Mouse (Mus musculus) heart, embryonic 16.5 days (tissue): ENCODE results near the gene Add3. TPM values are rescaled to one million over a fixed set of nuclear protein-coding genes. Genes with fewer than 3 reads are reported as not detected.

Experiments used
- ATAC-seq: fragments of 200-750 bp; cut with Nextera tagmentation; replicated peaks from 2 replicates; pipeline ENCODE4 v1.8.0; 2017; ENCODE audit warnings: moderate number of reproducible peaks; ENCODE audit not compliant: insufficient read depth, low FRiP score; ENCODE audit errors: extremely low read depth
- H3K27ac ChIP-seq: fragments of 300-500 bp; sonication (generic); 2 replicates; pipeline ENCODE4 v1.5.1; 2014; ENCODE audit warnings: mild to moderate bottlenecking, low read length, control low read depth, moderate library complexity
- H3K27me3 ChIP-seq: fragments of 300-500 bp; sonication (generic); 2 replicates; pipeline ENCODE4 v1.6.1; 2014; ENCODE audit warnings: low read length, mixed read lengths; ENCODE audit not compliant: control insufficient read depth, insufficient read depth
- H3K36me3 ChIP-seq: fragments of 300-500 bp; sonication (generic); 2 replicates; pipeline ENCODE4 v1.6.1; 2014; ENCODE audit not compliant: control insufficient read depth, insufficient read depth
- H3K4me1 ChIP-seq: fragments of 300-500 bp; sonication (generic); 2 replicates; pipeline ENCODE4 v1.6.1; 2014; ENCODE audit warnings: low read length, mixed read lengths; ENCODE audit not compliant: control insufficient read depth, insufficient read depth
- H3K4me2 ChIP-seq: fragments of 300-500 bp; sonication (generic); 2 replicates; pipeline ENCODE4 v1.6.1; 2014; ENCODE audit warnings: low read depth, mild to moderate bottlenecking, control low read depth, low read length
- H3K4me3 ChIP-seq: fragments of 300-500 bp; sonication (generic); 2 replicates; pipeline ENCODE4 v1.5.1; 2014; ENCODE audit warnings: mild to moderate bottlenecking, control low read depth, low read length
- H3K9ac ChIP-seq: fragments of 300-500 bp; sonication (generic); 2 replicates; pipeline ENCODE4 v1.6.1; 2014; ENCODE audit warnings: low read length, control low read depth
- H3K9me3 ChIP-seq: fragments of 300-500 bp; sonication (generic); replicated peaks from 2 replicates; pipeline ENCODE4 v1.6.1; 2016; ENCODE audit warnings: low read length; ENCODE audit not compliant: control insufficient read depth
- WGBS: fragments of 180-500 bp; shearing (Covaris S2); extraction: QIAGEN DNeasy Blood & Tissue Kit; methylation state at CpG from one replicate; pipeline ENCODE4 v1.1.7; 2014; 5-methylcytosine and 5-hydroxymethylcytosine counted together
- polyA plus RNA-seq: library from polyadenylated mRNA; unstranded; fragments of >200 nt; fragmentation: Nextera tagmentation; extraction: Ambion mirVana; gene quantifications from 2 replicates; pipeline ENCODE4 v1.2.1, GENCODE M21; 2015

Add3 gene
- polyA plus RNA-seq, 1 experiment from 2014 or later = 107 TPM

GRCm38 (mm10) chr19:53273781-53274428 is 133.7 kb downstream of the Add3 start:
- Histone ChIP-seq H3K4me1 (peaks cover 10% of the 10 kb centered on the region), H3K27me3 (no peaks in the 10 kb centered on the region), H3K4me3 (no peak overlapping the region), H3K9me3 (no peaks in the 10 kb centered on the region), H3K4me2 (no peak overlapping the region), H3K36me3 (no peaks in the 10 kb centered on the region), H3K27ac (no peak overlapping the region), H3K9ac (no peak overlapping the region)
- ATAC-seq = no peak
- 84% methylated on average over 23 of the region's 23 CpGs for WGBS

- ATAC-seq = no peak
- Histone ChIP-seq H3K4me3 (no peak overlapping the region), H3K36me3 (no peaks in the 10 kb centered on the region), H3K9ac (no peak overlapping the region), H3K9me3 (no peaks in the 10 kb centered on the region), H3K27me3 (no peaks in the 10 kb centered on the region), H3K4me1 (peaks cover 10% of the 10 kb centered on the region), H3K27ac (no peak overlapping the region), H3K4me2 (no peak overlapping the region)
- 28% methylated on average over 3 of the region's 3 CpGs for WGBS
Observed at GRCm38 (mm10) chr19:53275204-53275603, 135.0 kb downstream of the Add3 start.

- Histone ChIP-seq H3K4me3 (peak overlapping the region; percentile 8; the same call in 1 of the 2 replicates), H3K9ac (peak overlapping the region; percentile 35; the same call in 1 of the 2 replicates), H3K27me3 (no peaks in the 10 kb centered on the region), H3K27ac (no peak overlapping the region), H3K4me1 (peaks cover 10% of the 10 kb centered on the region), H3K36me3 (no peaks in the 10 kb centered on the region), H3K9me3 (no peaks in the 10 kb centered on the region), H3K4me2 (peak overlapping the region; percentile 50)
- 34% methylated on average over 19 of the region's 19 CpGs for WGBS
- ATAC-seq = no peak
Observed at GRCm38 (mm10) chr19:53276902-53277707, 136.9 kb downstream of the Add3 start.

- no peak overlapping the region for H3K27ac ChIP-seq
- H3K4me3 ChIP-seq = no peak overlapping the region
- ATAC-seq = no peak
- H3K27me3 ChIP-seq = no peaks in the 10 kb centered on the region
- peaks cover 10% of the 10 kb centered on the region for H3K4me1 ChIP-seq
- H3K9ac ChIP-seq = no peak overlapping the region
- H3K4me2 ChIP-seq = no peak overlapping the region
- no peaks in the 10 kb centered on the region for H3K9me3 ChIP-seq
- WGBS = 65% methylated on average over 19 of the region's 19 CpGs
- H3K36me3 ChIP-seq = no peaks in the 10 kb centered on the region
Observed at GRCm38 (mm10) chr19:53278491-53279415, 138.5 kb downstream of the Add3 start.

- WGBS = 86% methylated on average over 8 of the region's 8 CpGs
Observed at GRCm38 (mm10) chr19:53280254-53280653, 140.0 kb downstream of the Add3 start.

GRCm38 (mm10) chr19:53282571-53282970 is 142.3 kb downstream of the Add3 start:
- no peak overlapping the region for H3K9ac ChIP-seq
- H3K4me3 ChIP-seq = no peak overlapping the region
- no peaks in the 10 kb centered on the region for H3K9me3 ChIP-seq
- no peaks in the 10 kb centered on the region for H3K27me3 ChIP-seq
- H3K27ac ChIP-seq = no peak overlapping the region
- WGBS = 77% methylated on average over 10 of the region's 10 CpGs
- no peak for ATAC-seq
- peaks cover 9% of the 10 kb centered on the region for H3K4me1 ChIP-seq
- H3K36me3 ChIP-seq = no peaks in the 10 kb centered on the region
- H3K4me2 ChIP-seq = no peak overlapping the region

More at GRCm38 (mm10) chr19:53280254-53280653, 140.0 kb downstream of the Add3 start:
- Histone ChIP-seq H3K27me3 (no peaks in the 10 kb centered on the region), H3K9me3 (no peaks in the 10 kb centered on the region), H3K9ac (no peak overlapping the region), H3K27ac (no peak overlapping the region), H3K4me1 (peaks cover 19% of the 10 kb centered on the region), H3K4me2 (no peak overlapping the region), H3K36me3 (no peaks in the 10 kb centered on the region), H3K4me3 (no peak overlapping the region)
- ATAC-seq = no peak

- 86% methylated on average over 7 of the region's 7 CpGs for WGBS
- no peak overlapping the region for H3K9ac ChIP-seq
- H3K36me3 ChIP-seq = no peaks in the 10 kb centered on the region
- no peak overlapping the region for H3K4me3 ChIP-seq
- H3K9me3 ChIP-seq = no peaks in the 10 kb centered on the region
- H3K27ac ChIP-seq = no peak overlapping the region
- no peak overlapping the region for H3K4me2 ChIP-seq
- no peaks in the 10 kb centered on the region for H3K27me3 ChIP-seq
- H3K4me1 ChIP-seq = peaks cover 9% of the 10 kb centered on the region
- ATAC-seq = no peak
Observed at GRCm38 (mm10) chr19:53283742-53284141, 143.5 kb downstream of the Add3 start.

- H3K27ac ChIP-seq = peak overlapping the region; percentile 71
- H3K9ac ChIP-seq = no peak overlapping the region
- 26% methylated on average over 20 of the region's 20 CpGs for WGBS
- H3K27me3 ChIP-seq = no peaks in the 10 kb centered on the region
- ATAC-seq = peak; percentile 86
- H3K4me2 ChIP-seq = peak overlapping the region; percentile 41
- H3K9me3 ChIP-seq = no peaks in the 10 kb centered on the region
- no peak overlapping the region for H3K4me3 ChIP-seq
- peaks cover 9% of the 10 kb centered on the region for H3K4me1 ChIP-seq
- no peaks in the 10 kb centered on the region for H3K36me3 ChIP-seq
Observed at GRCm38 (mm10) chr19:53284268-53285208, 144.3 kb downstream of the Add3 start.
